Mouse (Mus musculus) erythroblast, adult 5-6 weeks (primary cell): ENCODE measurements around the gene Hist1h2ae. TPM values are rescaled to one million over a fixed set of nuclear protein-coding genes. Genes with fewer than 3 reads are reported as not detected.
"Not testable (repeated sequence)": the region's sequence is repeated elsewhere in the genome, so short reads cannot be mapped to it uniquely, and the experiment has no call there.

Experiments
- ATAC-seq: replicated peaks from 2 replicates; pipeline ENCODE4 v1.8.0; 2016; ENCODE audit warnings: moderate number of reproducible peaks, mild to moderate bottlenecking, moderate TSS enrichment, inconsistent platforms; ENCODE audit not compliant: poor library complexity, low FRiP score, severe bottlenecking
- total RNA-seq, 2 experiments: library from RNA; stranded (forward) in 1 of 2; stranded (reverse) in 1 of 2; fragments of 150-400 nt in 1 of 2; fragments of 200-764, 138-1000 nt in 1 of 2; gene quantifications; 2 replicates each; pipeline versions ENCODE4 v1.2.3 to v1.2.4; 2015 to 2017; ENCODE audit warnings: low replicate concordance in 2 of 2

Hist1h2ae gene
- total RNA-seq, 2 experiments from 2014 or later, result 175 TPM; not detected in 1

DNA sequence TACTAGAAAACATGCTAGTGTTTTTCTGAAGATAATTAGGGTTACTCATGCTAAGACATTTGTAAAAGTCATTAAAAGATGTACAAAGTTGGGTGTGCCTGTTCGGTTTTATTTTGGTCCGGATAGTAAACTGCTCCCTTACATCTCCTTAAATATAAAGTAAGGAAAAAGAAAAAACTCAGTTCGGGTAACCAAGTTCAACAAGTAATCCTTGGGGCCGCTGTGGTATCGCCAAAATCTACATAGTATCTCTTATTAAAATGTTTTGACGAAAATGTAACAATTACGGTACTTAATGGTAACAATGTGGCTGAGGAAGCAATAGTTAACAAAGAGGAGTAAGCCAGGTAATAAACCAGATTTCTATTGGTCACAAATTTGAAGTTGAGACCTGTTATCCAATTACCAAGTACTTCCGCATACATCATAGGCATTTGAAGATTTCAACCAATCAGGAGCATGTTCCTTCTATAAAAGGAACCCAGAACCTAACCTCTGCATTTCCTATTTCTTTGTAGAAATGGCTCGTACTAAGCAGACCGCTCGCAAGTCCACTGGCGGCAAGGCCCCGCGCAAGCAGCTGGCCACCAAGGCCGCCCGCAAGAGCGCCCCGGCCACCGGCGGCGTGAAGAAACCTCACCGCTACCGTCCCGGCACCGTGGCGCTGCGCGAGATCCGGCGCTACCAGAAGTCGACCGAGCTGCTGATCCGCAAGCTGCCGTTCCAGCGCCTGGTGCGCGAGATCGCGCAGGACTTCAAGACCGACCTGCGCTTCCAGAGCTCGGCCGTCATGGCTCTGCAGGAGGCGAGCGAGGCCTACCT is 26.8 kb downstream of the Hist1h2ae start, which contains the start of gene Hist1h3f:
Gene Hist1h3f (plus strand): TSS at position 88 of the 822 bp plus-strand sequence.
- ATAC-seq, result peak; percentile 82

DNA sequence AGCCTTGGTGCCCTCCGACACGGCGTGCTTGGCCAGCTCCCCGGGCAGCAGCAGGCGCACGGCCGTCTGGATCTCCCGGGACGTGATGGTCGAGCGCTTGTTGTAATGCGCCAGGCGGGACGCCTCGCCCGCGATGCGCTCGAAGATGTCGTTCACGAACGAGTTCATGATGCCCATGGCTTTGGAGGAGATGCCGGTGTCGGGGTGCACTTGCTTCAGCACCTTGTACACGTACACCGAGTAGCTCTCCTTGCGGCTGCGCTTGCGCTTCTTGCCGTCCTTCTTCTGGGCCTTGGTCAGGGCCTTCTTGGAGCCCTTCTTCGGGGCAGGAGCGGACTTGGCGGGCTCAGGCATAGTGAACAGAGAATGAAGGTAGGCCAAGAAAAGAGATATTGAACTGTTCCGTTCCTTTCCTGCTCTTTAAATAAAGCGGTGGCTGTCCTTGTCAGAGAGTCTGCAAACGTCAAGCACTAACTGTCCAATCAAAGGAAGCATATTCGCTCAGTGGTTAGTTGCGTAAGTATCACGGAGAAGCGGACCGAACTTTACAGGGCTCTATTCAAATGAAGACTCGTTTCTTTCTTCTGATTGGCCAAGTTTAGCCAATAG is 27.9 kb downstream of the Hist1h2ae start, which contains the start of gene Hist1h2bh:
Gene Hist1h2bh (minus strand): TSS at position 394 of the 609 bp plus-strand sequence.
- ATAC-seq, result peak; percentile 90

GRCm38 (mm10) chr13:23542225-23542980 is 28.6 kb downstream of the Hist1h2ae start:
- ATAC-seq, result not testable (repeated sequence)

DNA sequence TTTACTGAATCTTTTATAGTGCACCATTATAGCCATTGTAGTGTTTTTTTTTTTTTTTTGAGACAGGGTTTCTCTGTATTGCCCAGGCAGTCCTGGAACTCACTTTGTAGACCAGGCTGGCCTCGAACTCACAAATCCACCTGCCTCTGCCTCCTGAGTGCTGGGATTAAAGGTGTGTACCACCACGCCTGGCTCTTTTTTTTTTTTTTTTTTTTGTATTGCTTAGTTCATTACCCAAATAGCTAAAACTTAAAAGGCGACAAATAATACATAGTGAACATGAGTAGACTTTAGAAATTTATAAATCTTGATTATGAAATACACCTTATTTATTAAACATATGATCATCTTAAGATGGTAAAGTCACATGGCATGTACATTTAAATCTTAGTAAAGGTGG is 29.5 kb downstream of the Hist1h2ae start:
- no peak for ATAC-seq

DNA sequence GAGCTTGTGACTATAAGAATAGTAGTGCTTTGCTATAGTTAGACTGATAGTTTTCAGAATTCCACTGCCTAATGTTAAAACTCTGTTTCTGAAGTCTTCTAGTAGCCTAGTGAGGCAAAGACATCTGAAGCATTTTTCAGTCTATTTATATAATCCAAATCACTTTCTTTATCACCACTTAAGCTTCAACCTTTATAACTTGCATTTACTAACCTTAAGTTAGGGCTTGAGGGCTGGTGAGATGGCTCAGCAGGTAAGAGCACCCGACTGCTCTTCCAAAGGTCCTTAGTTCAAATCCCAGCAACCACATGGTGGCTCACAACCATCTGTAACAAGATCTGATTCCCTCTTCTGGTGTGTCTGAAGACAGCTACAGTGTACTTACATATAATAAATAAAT is 31.2 kb downstream of the Hist1h2ae start:
- ATAC-seq, result not testable (repeated sequence)

GRCm38 (mm10) chr13:23538249-23538648 is 32.8 kb downstream of the Hist1h2ae start:
- no peak for ATAC-seq

DNA sequence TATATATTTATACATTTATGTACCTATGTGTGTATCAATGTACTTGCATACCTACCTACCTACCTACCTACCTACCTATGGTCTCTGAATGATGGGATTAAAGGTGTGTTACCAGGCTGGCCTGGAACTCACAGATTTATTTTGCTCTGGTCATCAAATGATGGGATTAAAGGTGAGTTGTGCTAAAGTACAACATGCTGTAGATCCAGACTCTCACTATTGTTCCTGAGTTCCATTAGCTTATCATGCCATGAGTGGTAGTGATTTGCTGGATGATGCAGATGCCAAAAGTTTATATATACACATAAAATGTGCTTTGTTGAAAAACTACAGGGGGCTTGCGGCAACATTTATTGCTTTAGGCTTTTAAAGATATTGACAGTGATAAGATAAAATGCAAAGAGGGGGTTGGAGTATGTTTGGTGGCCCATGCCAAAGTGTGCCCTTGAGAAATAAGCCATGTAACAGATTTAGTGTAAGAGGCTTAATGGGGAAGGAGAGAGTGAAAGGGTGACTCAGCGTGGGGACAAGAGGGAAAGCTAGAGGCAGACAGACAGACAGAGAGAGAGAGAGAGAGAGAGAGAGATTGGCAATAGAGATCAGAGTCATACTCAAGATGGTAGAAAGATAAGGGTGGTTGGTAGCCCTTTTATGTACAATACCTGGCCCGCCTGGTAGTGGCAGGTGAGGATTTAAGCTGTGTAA is 33.9 kb downstream of the Hist1h2ae start:
- ATAC-seq, result no peak

DNA sequence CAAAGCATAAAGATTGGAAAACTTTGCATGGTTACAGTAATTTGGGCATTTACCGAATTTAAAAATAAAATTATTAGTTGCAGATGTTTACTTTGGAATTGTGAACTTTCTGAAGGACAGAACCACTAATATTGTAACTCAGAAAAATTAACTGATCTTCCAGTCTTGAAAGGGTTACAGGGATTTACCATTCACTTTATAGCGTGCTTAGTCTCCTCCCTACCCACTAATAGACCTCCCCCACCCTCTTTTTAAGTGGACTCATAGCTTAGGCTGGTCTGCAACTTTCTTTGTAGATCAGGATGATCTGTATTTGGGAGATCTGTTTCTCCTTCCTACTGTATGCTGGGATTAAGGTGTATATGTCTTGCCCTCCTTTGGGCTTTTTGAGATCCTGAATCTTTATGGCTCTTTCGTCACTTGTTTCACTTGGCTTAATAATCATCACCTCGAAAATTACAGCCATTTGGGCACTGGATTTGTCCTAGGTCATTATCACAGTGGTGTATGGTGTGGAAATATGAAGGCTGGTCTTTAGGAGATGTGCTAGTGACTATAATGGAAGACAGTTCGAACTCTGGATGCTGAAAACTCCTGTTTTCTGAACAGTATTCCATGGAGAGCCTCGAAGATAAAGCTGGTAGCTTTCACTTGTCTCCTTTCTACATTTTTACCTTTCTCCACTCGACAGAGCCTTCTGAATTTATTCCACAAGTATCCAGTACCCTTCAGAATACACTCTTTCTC is 34.8 kb downstream of the Hist1h2ae start:
- ATAC-seq, result no peak

GRCm38 (mm10) chr13:23535137-23536075 is 35.6 kb downstream of the Hist1h2ae start, which contains the start of gene Hist1h3g:
Hist1h3g (plus strand) TSS chr13:23535422.
- ATAC-seq, result peak; percentile 69

DNA sequence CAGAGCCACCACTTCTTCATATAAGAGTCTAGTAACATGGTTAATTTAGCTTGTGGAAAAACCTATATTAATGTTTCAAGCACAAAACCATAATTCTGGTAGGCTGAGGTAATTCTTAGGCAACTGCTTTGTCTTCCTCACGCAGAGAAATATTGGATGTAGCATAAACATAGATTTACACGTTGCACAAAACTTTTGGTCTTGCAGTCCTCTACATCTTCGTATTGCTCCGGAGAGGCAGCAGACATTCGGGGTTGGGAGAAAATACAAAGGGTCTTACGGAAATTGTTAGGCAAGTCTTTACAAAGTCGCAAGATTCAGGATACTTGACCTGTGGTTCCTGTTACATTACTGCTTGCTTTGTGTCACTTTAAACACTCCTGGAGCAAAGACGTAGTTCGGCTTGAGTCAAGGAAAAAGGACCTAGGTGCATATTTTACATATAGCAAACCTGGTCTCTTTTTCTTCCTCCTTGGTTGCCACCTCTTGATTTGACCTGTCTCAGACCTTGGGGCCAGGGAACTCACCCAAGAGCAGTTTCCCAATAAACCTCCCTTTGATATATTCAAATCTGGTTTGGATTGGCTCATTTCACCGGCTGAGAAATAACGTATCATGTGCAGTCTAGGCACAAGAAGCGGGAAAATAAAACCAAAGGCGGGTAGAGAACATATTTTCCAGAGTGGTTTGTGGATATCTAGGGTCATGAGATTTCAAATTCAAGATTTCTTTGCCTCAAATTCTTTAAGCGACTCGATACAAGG is 36.5 kb downstream of the Hist1h2ae start:
- ATAC-seq, result peak; percentile 37

GRCm38 (mm10) chr13:23533560-23534367 is 37.3 kb downstream of the Hist1h2ae start, which contains the start of gene Hist1h2af:
Hist1h2af (plus strand) TSS chr13:23533906.
- peak; percentile 49 for ATAC-seq

DNA sequence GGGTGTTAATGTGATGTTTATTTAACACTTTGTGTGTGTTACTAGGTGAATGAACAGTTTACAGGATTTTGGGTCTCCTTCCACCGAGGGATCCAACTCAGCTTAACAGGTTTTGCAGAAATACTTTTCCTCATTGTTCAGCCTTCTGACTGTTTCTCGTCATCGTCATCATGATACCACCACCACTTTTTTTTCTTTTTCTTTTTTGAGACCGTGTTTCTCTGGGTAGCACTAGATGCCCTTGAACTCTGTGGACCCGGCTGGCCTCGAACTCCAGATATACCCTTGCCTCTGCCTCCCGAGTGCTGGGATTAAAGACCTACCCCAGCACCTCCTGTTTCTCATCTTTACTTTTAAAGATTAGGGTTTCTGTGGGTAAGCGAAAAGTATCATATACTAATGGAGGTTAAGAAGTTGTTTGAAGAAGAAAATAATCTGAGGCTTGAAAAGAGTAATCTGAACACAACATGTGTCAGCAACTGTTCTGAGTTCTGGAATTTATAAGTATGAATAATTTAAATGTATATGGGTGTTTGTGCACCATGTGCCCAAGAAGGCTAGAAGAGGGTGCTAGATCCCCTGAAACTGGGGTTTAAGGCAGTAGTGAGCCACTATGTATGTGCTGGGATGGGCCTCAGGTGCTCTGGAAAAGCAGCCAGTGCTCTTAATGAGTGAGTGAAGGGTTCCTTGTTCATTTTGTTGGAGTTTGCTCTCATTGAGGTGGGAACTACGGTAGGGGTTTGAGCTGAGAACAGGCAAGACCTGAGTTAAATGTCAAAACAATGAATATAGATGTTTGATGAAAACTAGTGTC is 38.6 kb downstream of the Hist1h2ae start:
- ATAC-seq, result no peak

- peak; percentile 58 for ATAC-seq
These were observed 39.8 kb downstream of the Hist1h2ae start, which contains the start of gene Hist1h4h for GRCm38 (mm10) chr13:23530901-23531875. Hist1h4h (plus strand) TSS chr13:23531050.

GRCm38 (mm10) chr13:23530181-23530900 is 40.7 kb downstream of the Hist1h2ae start:
- ATAC-seq, result no peak
